Mouse (Mus musculus) kidney, postnatal 10 days (tissue): Measurements from ENCODE around the gene Etv6.
A peak's percentile ranks its signal among the peaks of the same experiment; 100 is the strongest.

Source experiments
- DNase-seq: peaks from one replicate; pipeline ENCODE4 v3.0.0; 2021; ENCODE audit warnings: mixed read lengths

Gene Etv6

GRCm38 (mm10) chr6:134217747-134218146 is 182.2 kb downstream of the Etv6 start:
- DNase-seq = no peak

- DNase-seq = no peak
Observed at GRCm38 (mm10) chr6:134218441-134218840, 182.9 kb downstream of the Etv6 start.

DNA sequence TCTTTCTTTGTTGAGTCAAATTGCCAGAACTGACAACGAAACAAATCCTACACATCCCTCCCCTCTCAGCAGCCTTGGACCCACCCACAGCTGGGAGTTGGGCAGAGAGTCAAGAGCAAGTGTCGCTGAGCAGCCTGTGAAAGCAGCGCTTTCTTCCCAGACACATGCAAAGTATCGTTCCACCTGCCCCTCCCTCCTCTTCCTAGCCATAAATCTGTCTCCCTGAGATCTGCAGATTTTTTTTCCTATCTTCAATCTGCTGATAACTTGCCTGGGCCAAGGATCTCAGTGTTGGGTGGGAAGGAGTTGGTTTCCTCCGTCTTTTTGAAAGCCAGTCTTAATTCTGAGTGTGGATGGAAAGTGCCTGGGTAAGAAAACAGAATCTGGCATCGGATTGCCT is 183.9 kb downstream of the Etv6 start:
- DNase-seq = peak; percentile 75

DNA sequence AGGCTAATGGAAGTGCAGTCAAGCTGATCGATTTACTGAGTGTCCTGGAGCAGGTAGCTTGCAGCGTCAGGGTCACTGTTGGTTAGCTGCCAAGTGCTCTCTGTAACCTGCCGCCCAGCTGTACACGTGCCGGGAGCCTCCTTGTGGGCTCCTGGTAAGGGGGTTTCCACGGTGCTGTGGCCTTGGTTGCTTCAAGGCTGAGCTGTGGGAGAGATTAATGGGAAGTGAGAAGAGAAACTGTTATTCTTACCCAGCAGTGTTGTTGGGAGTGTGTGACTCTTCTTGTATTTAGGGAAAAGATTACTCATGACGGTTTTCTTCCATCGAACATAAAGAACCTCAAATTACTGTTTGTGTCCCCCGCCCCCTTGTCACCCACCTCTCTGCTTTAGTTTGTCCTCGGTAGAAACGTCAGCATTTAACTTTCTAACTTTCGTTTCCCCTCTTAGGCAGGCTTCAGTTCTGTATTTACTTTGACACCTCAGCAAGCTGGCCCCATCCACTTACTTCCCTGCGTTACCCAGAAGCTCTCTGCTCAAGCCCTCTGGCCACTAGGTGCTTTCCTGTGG is 184.8 kb downstream of the Etv6 start:
- peak; percentile 55 for DNase-seq

- no peak for DNase-seq
Observed at GRCm38 (mm10) chr6:134222248-134222929, 186.9 kb downstream of the Etv6 start.

DNA sequence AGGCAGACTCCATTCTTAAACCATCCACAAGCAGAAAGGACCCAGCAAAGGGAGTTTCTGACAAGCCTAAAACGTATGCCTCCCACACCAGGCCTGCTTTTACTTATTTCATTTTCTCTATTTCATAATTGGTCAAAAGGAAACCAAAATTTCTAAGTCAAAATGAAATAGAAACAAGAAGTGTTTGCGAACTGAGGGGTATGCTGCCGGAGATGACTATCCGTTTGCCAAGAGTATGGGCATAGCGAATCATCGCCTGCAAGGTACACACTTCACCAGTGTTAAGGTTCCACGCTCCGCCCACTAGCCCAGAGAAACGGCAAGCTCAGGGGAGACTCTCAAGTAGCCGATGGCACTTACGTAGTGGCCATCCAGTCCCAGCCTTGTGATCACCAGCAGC is 190.1 kb downstream of the Etv6 start:
- DNase-seq = no peak

DNA sequence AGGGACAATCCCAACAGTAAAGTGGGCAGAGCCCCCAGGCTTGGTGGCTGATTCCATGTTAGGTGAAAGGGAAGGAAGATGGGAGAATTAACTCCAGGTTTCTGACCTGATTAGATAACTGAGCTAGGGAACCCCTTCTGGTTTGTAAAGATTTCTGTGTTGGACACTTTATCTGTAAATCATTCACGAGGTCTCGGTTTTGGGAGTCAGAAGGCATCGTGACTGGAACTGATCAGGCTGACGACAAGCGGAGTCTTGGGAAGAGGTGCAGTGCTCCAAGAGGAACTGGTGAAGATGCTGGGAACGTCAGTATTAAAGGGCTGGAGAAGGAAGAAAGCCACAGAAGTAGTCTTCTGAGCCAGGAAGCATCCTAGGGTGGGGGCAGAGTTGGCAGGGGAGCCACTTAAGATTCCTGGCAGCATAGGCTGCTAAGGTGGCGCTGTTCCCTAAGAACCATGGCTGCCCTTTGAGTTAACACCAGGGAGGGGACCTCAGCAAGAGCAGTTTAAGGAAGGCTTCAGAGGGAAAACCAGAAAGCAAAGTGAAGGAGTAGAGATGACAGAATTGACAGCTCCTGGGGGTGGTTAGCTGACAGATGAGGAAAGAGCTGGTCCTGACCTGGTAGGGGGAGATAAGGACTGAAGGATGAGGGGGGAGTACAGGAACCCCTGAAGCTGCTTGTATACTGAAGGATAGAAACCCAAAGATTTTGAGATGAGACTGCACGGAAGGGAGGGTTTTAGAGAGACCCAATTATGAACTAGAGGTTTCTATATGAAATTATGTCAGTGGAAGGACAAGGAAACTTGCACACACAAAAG is 191.1 kb downstream of the Etv6 start:
- DNase-seq = no peak

DNA sequence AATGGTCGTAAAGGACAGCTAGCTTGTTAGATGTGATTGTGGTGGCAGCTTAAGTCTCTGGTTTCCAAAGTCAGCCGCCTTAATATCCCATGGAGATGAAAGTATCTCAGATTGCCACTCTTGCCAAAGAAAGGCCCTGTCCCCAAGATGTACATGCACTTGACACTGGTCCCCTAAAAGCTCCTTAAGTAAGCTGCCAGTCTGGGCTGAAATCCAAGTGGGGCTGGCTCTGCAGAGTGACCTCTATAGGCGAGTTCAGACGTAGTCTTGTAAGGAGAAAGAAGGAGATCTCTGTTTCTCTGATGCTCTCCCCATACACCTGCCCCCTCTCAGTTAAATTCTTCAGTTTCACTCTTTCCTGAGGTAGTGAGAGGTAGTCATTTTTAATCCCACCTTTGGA is 200.8 kb downstream of the Etv6 start:
- DNase-seq = no peak

- DNase-seq = no peak
Observed at GRCm38 (mm10) chr6:134238455-134238854, 203.0 kb downstream of the Etv6 start.

GRCm38 (mm10) chr6:134240988-134241387 is 205.5 kb downstream of the Etv6 start:
- DNase-seq = peak; percentile 31

DNA sequence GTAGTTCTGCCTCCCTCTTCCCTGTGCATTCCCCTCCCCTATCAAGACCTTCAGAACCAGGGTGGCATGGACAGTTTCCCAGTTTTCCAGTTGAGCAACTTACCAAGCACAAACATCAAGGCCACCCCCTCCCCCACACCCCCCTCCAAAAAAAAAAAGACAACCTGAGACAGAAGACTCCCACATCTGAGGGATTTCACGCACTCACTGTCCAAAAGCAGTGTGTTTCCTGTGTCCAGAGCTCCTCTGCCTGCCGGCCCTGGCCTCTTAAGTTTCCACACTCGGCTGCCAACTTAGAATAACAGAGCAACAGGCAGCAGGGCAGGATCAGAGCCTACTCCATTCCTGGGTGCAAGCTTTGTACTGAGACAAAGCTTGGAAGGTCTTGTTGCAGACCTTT is 207.6 kb downstream of the Etv6 start:
- peak; percentile 43 for DNase-seq

- DNase-seq = peak; percentile 33
Observed at GRCm38 (mm10) chr6:134243546-134243945, 208.0 kb downstream of the Etv6 start.

- DNase-seq = no peak
Observed at GRCm38 (mm10) chr6:134244071-134244470, 208.6 kb downstream of the Etv6 start.

- DNase-seq = no peak
Observed at GRCm38 (mm10) chr6:134246109-134246508, 210.6 kb downstream of the Etv6 start.

GRCm38 (mm10) chr6:134247324-134247723 is 211.8 kb downstream of the Etv6 start:
- no peak for DNase-seq

GRCm38 (mm10) chr6:134248720-134249119 is 213.2 kb downstream of the Etv6 start:
- DNase-seq = peak; percentile 21

- DNase-seq = no peak
Observed at GRCm38 (mm10) chr6:134250764-134251163, 215.3 kb downstream of the Etv6 start.

- no peak for DNase-seq
Observed at GRCm38 (mm10) chr6:134251364-134251763, 215.9 kb downstream of the Etv6 start.

- no peak for DNase-seq
Observed at GRCm38 (mm10) chr6:134252081-134252755, 216.7 kb downstream of the Etv6 start.

DNA sequence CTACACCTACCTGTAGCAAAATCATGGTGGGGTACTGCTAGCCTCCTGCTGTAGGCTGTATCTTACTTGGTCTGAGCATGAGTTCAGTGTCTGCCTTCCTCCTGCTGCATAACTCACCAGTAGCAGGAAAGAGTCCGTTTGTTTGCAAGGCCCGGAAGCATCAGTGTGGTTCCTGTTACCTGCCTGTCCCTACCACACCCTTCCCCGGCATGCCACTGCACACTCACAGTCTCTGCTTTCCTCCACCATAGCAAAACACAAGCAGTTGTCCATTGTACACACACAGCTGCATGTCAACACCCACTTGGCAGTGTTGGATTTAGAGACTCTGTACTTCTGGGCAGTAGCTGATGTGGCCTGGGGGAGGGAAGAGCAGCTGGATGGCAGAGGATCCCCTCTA is 220.9 kb downstream of the Etv6 start:
- no peak for DNase-seq

GRCm38 (mm10) chr6:134259913-134260312 is 224.4 kb downstream of the Etv6 start:
- no peak for DNase-seq

DNA sequence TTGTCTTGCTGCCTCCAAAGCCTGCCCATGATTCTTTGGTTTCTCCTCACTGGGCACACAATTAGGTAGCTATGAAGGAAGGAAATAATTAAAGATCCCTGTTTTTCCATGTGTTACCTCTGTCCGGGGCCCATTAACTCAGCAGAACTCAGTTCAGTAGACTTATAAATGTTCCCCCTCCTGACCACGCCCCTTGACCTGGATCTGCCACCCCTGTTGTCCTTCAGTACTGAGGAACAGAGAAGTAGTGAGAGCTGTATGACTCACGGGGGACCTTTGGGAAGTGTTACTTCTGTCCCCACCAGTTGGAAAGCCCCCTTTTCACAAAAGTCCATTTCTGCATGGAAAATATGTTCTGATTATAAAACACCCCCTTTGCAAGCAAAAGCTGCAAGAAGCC is 226.4 kb downstream of the Etv6 start:
- no peak for DNase-seq

DNA sequence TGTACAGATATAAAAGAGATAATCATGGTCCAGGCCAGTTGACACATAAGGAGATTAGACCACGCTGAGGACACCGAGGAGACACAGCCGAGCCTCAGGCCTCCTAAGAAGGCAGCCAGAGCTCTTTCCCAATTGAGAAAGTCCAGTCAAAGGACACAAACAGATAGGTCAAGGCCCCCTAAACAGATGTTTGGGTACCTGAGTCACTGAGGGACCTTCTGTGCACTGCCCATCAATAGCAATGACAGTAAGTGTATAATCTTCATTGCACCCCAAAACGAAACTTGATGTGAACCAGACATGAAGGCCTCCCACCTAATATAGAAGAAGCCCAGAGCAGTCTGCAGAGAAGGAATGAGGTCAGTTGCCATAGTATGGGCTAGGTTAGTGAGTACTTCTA is 226.9 kb downstream of the Etv6 start:
- no peak for DNase-seq
